Mouse (Mus musculus): Measurements from ENCODE around the gene Psapl1. TPM values are rescaled to one million over a fixed set of nuclear protein-coding genes. Genes with fewer than 3 reads are reported as not detected.

The Psapl1 gene
- polyA plus RNA-seq, 1 experiment from 2014 or later = 0.08 TPM

DNA sequence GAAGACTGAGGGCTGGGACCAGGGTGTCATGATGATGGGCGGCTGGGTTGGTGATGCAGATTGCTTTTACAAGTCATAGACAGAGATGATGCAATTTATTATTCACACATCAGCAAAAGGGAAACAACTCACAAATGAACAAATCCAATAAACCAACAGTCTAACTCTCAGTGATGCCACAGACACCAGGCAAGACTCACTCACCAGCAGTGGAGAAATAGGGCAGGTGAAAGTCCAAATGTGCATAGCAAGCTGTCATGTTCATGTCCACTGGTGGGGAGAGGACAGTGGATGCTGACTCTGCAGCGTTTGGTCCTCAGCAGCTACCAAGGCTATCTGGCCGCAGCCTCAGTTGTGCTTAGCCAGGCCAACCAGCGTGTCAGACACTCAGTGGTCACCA is 26.9 kb upstream of the Psapl1 start:
- no peaks in the 10 kb centered on the region for H3K27me3 ChIP-seq (ENCODE audit: control insufficient read depth, insufficient read depth, low read length)
- no peak overlapping the region for H3K4me3 ChIP-seq (ENCODE audit: low read depth, low read length)
- ATAC-seq (replicated peaks; ENCODE audit: insufficient number of reproducible peaks, low FRiP score, low TSS enrichment, low read depth) (no peak), DNase-seq (ENCODE audit: low spot score) (no peak)
- no peak overlapping the region for H3K4me2 ChIP-seq (ENCODE audit: low read depth, low read length)
- H3K9me3 ChIP-seq (replicated peaks; ENCODE audit: control insufficient read depth, low read length) = no peaks in the 10 kb centered on the region
- H3K4me1 ChIP-seq (ENCODE audit: control insufficient read depth, insufficient read depth, low read length) = no peaks in the 10 kb centered on the region
- H3K36me3 ChIP-seq (replicated peaks; ENCODE audit: control insufficient read depth, insufficient read depth, low read depth, low read length) = no peaks in the 10 kb centered on the region
- H3K27ac ChIP-seq (replicated peaks; ENCODE audit: low read depth, low read length) = no peak overlapping the region
- H3K9ac ChIP-seq (replicated peaks; ENCODE audit: low read length) = no peak overlapping the region
- 93% methylated on average over 4 of the region's 4 CpGs for WGBS

DNA sequence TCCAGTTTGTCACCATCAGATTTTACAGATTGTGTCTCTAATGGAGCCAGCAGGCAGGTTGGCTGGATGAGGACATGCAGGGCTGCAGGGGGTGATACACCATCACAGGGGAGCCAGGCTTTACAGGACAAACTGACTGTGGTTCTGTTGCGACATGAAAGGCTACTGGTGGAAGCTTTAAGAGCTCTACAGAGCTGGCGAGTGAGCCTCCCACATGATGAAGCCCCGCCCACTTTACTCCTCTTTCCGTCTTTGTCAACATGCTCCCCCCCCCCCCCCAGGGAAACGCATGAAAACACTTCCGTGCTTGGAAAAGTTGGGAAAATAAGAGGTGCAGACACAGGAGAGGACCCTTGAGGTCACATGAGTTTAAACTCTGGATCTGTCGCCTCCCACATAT is 25.6 kb upstream of the Psapl1 start:
- Histone ChIP-seq H3K27ac (replicated peaks; ENCODE audit: low read depth, low read length) (no peak overlapping the region), H3K4me2 (ENCODE audit: low read depth, low read length) (no peak overlapping the region), H3K4me3 (ENCODE audit: low read depth, low read length) (no peak overlapping the region), H3K27me3 (ENCODE audit: control insufficient read depth, insufficient read depth, low read length) (no peaks in the 10 kb centered on the region), H3K36me3 (replicated peaks; ENCODE audit: control insufficient read depth, insufficient read depth, low read depth, low read length) (no peaks in the 10 kb centered on the region), H3K4me1 (ENCODE audit: control insufficient read depth, insufficient read depth, low read length) (no peaks in the 10 kb centered on the region), H3K9me3 (replicated peaks; ENCODE audit: control insufficient read depth, low read length) (no peaks in the 10 kb centered on the region), H3K9ac (replicated peaks; ENCODE audit: low read length) (no peak overlapping the region)
- 61% methylated on average over 7 of the region's 7 CpGs for WGBS
- ATAC-seq (replicated peaks; ENCODE audit: insufficient number of reproducible peaks, low FRiP score, low TSS enrichment, low read depth) (no peak), DNase-seq (ENCODE audit: low spot score) (no peak)

DNA sequence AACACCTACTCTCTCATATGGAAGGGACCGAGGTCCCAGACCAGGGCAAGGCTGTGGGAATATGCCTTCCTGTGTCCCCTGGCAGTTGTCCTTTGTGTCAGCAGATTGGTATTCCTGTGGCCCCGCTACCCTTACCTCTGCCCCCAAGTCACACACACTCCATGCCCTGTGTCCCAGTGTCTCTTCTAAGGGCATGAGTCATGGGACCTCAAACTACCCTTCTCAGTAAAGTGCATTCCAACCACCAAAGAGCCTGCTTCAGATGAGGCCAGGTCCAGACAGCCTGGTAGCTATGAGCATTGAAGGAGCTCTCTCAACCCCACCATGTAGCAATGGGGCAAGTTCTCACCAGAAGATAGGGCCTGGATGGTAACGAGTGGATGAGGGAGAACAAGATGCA is 25.0 kb upstream of the Psapl1 start:
- no peaks in the 10 kb centered on the region for H3K4me1 ChIP-seq (ENCODE audit: control insufficient read depth, insufficient read depth, low read length)
- H3K27ac ChIP-seq (replicated peaks; ENCODE audit: low read depth, low read length) = no peak overlapping the region
- no peaks in the 10 kb centered on the region for H3K27me3 ChIP-seq (ENCODE audit: control insufficient read depth, insufficient read depth, low read length)
- H3K9me3 ChIP-seq (replicated peaks; ENCODE audit: control insufficient read depth, low read length) = no peaks in the 10 kb centered on the region
- H3K4me2 ChIP-seq (ENCODE audit: low read depth, low read length) = no peak overlapping the region
- WGBS = 98% methylated on average over 3 of the region's 3 CpGs
- no peaks in the 10 kb centered on the region for H3K36me3 ChIP-seq (replicated peaks; ENCODE audit: control insufficient read depth, insufficient read depth, low read depth, low read length)
- no peak overlapping the region for H3K4me3 ChIP-seq (ENCODE audit: low read depth, low read length)
- ATAC-seq (replicated peaks; ENCODE audit: insufficient number of reproducible peaks, low FRiP score, low TSS enrichment, low read depth) (no peak), DNase-seq (ENCODE audit: low spot score) (no peak)
- no peak overlapping the region for H3K9ac ChIP-seq (replicated peaks; ENCODE audit: low read length)

DNA sequence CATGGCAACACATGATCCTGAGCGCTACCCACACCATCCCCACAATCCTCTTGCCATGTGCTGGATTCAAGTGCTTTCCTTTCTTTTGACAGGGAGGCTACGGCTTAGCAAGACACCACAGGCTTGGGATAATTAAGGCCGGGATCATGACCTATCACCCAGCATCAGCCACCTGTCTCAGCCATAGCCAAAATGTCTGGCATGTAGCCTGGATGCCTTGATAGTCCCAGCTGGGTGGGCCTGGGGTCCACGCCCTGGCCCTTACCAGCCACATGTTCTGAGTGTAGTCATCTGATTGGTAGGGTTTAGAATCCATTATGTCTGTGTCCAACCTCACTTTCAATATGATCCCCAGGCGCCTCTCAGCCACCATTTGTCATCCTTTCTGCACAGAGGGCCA is 24.1 kb upstream of the Psapl1 start:
- Histone ChIP-seq H3K4me2 (ENCODE audit: low read depth, low read length) (no peak overlapping the region), H3K27ac (replicated peaks; ENCODE audit: low read depth, low read length) (no peak overlapping the region), H3K4me1 (ENCODE audit: control insufficient read depth, insufficient read depth, low read length) (no peaks in the 10 kb centered on the region), H3K36me3 (replicated peaks; ENCODE audit: control insufficient read depth, insufficient read depth, low read depth, low read length) (no peaks in the 10 kb centered on the region), H3K9ac (replicated peaks; ENCODE audit: low read length) (no peak overlapping the region), H3K27me3 (ENCODE audit: control insufficient read depth, insufficient read depth, low read length) (no peaks in the 10 kb centered on the region), H3K9me3 (replicated peaks; ENCODE audit: control insufficient read depth, low read length) (no peaks in the 10 kb centered on the region), H3K4me3 (ENCODE audit: low read depth, low read length) (no peak overlapping the region)
- ATAC-seq (replicated peaks; ENCODE audit: insufficient number of reproducible peaks, low FRiP score, low TSS enrichment, low read depth) (no peak), DNase-seq (ENCODE audit: low spot score) (no peak)
- 80% methylated on average over 5 of the region's 5 CpGs for WGBS

DNA sequence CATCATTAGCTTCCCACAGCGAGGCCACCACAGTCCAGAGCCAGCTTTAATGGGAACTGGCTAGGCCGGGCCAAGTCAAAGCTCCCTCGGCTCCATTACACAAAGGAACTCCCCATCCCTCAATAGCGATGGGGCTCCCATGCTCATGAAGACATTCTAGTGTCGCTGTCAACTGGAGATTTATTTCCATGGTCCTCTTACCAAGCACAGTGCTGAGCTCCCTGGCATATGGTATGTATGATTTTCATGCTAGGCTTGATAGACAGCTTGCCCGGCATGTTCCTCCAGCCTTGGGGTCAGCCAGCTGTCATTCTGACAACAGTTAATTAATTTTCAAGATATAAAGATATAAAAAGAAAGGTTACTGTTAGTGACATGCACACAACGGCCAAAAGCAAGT is 21.5 kb upstream of the Psapl1 start:
- 85% methylated on average over 7 of the region's 7 CpGs for WGBS
- no peaks in the 10 kb centered on the region for H3K27me3 ChIP-seq (ENCODE audit: control insufficient read depth, insufficient read depth, low read length)
- H3K4me3 ChIP-seq (ENCODE audit: low read depth, low read length) = no peak overlapping the region
- no peaks in the 10 kb centered on the region for H3K9me3 ChIP-seq (replicated peaks; ENCODE audit: control insufficient read depth, low read length)
- H3K9ac ChIP-seq (replicated peaks; ENCODE audit: low read length) = no peak overlapping the region
- H3K36me3 ChIP-seq (replicated peaks; ENCODE audit: control insufficient read depth, insufficient read depth, low read depth, low read length) = no peaks in the 10 kb centered on the region
- H3K4me2 ChIP-seq (ENCODE audit: low read depth, low read length) = no peak overlapping the region
- no peaks in the 10 kb centered on the region for H3K4me1 ChIP-seq (ENCODE audit: control insufficient read depth, insufficient read depth, low read length)
- ATAC-seq (replicated peaks; ENCODE audit: insufficient number of reproducible peaks, low FRiP score, low TSS enrichment, low read depth) (no peak), DNase-seq (ENCODE audit: low spot score) (no peak)
- no peak overlapping the region for H3K27ac ChIP-seq (replicated peaks; ENCODE audit: low read depth, low read length)

DNA sequence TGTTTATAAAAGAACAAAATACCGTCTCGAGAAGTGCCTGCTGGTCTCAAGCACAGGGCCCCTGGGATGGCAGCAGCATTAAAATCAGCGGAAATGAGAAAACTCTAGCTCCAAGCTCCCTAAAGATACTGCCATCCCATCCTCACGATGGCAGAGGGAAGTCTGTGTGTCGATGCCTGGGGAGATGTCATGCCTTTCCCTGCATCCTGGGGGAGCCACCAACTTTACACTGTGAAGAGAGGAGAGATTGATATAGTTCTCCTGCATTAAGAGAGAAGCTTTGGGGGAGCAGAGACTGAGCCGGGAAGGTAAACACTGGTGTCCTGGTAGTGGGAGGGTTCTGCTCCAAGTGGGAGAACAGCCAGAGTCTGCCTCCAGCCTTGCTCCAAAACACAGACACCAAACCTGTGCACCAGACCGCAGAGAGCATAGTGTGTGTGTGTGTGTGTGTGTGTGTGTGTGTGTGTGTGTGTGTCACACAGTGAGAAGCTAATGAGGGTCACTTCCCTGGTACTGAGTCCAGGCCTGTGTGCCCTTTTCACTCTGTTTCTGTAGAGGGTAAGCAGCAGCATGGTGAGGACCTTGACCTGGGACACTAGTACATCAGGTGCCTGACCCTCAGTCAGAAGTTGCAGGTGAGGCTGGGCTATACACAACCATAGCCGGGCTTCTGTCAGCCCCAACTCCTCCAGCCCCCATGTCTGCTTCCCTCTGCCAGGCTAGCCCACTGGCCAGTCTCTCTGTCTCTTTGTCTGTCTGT is 17.3 kb upstream of the Psapl1 start:
- Histone ChIP-seq H3K4me2 (ENCODE audit: low read depth, low read length) (no peak overlapping the region), H3K27ac (replicated peaks; ENCODE audit: low read depth, low read length) (no peak overlapping the region), H3K4me1 (ENCODE audit: control insufficient read depth, insufficient read depth, low read length) (no peaks in the 10 kb centered on the region), H3K9me3 (replicated peaks; ENCODE audit: control insufficient read depth, low read length) (no peaks in the 10 kb centered on the region), H3K27me3 (ENCODE audit: control insufficient read depth, insufficient read depth, low read length) (no peaks in the 10 kb centered on the region), H3K4me3 (ENCODE audit: low read depth, low read length) (no peak overlapping the region), H3K9ac (replicated peaks; ENCODE audit: low read length) (no peak overlapping the region), H3K36me3 (replicated peaks; ENCODE audit: control insufficient read depth, insufficient read depth, low read depth, low read length) (no peaks in the 10 kb centered on the region)
- DNase-seq (ENCODE audit: low spot score) (no peak), ATAC-seq (replicated peaks; ENCODE audit: insufficient number of reproducible peaks, low FRiP score, low TSS enrichment, low read depth) (no peak)
- 62% methylated on average over 8 of the region's 8 CpGs for WGBS

DNA sequence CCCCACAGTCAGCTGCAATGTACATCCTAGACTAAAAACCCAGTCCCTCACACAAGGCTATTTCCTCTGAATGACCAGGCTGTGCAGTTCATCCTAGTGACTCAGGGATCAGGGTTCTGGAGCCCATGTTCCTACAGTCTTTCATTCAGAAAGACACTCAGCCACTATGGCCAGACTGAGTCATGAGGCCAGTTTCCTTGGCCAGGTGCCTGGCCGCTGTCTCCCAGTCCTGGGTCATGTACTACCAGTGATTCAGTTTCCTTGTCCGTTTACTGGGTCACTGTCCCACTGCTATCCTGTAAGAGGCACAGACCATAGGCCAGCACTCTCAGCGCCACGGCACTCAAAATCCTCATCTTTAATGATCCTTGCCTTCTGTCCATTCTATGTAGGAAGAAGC is 15.5 kb upstream of the Psapl1 start:
- H3K36me3 ChIP-seq (replicated peaks; ENCODE audit: control insufficient read depth, insufficient read depth, low read depth, low read length) = no peaks in the 10 kb centered on the region
- no peaks in the 10 kb centered on the region for H3K4me1 ChIP-seq (ENCODE audit: control insufficient read depth, insufficient read depth, low read length)
- DNase-seq (ENCODE audit: low spot score) (no peak), ATAC-seq (replicated peaks; ENCODE audit: insufficient number of reproducible peaks, low FRiP score, low TSS enrichment, low read depth) (no peak)
- no peaks in the 10 kb centered on the region for H3K9me3 ChIP-seq (replicated peaks; ENCODE audit: control insufficient read depth, low read length)
- no peak overlapping the region for H3K9ac ChIP-seq (replicated peaks; ENCODE audit: low read length)
- H3K27me3 ChIP-seq (ENCODE audit: control insufficient read depth, insufficient read depth, low read length) = no peaks in the 10 kb centered on the region
- WGBS = 87% methylated on average over 4 of the region's 4 CpGs
- no peak overlapping the region for H3K4me2 ChIP-seq (ENCODE audit: low read depth, low read length)
- H3K4me3 ChIP-seq (ENCODE audit: low read depth, low read length) = no peak overlapping the region
- no peak overlapping the region for H3K27ac ChIP-seq (replicated peaks; ENCODE audit: low read depth, low read length)

DNA sequence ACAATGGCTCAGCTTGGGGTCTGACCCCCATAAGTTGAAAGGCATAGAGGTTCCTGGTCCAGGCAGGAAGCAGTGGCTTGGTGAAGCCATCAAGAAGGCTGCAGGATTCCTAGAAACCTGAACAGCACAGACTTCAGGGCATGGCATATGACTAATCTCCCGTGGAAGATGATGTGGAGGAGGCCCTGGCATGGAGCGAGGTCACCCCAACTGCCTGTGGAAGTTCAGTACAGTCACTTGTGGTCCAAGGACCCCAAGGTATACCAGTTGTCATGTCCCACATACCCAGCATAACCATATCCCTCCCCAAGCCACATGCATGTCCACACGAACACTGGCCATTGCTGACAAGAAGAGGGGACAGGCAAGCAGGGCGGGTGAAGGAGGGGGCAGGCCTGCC is 12.5 kb upstream of the Psapl1 start:
- no peak for ATAC-seq (replicated peaks; ENCODE audit: insufficient number of reproducible peaks, low FRiP score, low TSS enrichment, low read depth)
- H3K27me3 ChIP-seq (ENCODE audit: control insufficient read depth, insufficient read depth, low read length) = no peaks in the 10 kb centered on the region

More for the DNA sequence above, 12.5 kb upstream of the Psapl1 start:
- H3K4me3 ChIP-seq (ENCODE audit: low read depth, low read length) = no peak overlapping the region
- 84% methylated on average over 4 of the region's 4 CpGs for WGBS
- H3K4me1 ChIP-seq (ENCODE audit: control insufficient read depth, insufficient read depth, low read length) = no peaks in the 10 kb centered on the region; the same call in 1 of the 2 replicates
- no peak for DNase-seq (ENCODE audit: low spot score)
- no peak overlapping the region for H3K4me2 ChIP-seq (ENCODE audit: low read depth, low read length)
- H3K9ac ChIP-seq (replicated peaks; ENCODE audit: low read length) = no peak overlapping the region
- H3K36me3 ChIP-seq (replicated peaks; ENCODE audit: control insufficient read depth, insufficient read depth, low read depth, low read length) = no peaks in the 10 kb centered on the region
- no peak overlapping the region for H3K27ac ChIP-seq (replicated peaks; ENCODE audit: low read depth, low read length)
- H3K9me3 ChIP-seq (replicated peaks; ENCODE audit: control insufficient read depth, low read length) = no peaks in the 10 kb centered on the region
